Mouse (Mus musculus): ENCODE results near the gene Hist1h2af.
A peak's percentile ranks its signal among the peaks of the same experiment; 100 is the strongest.

Hist1h2af gene

DNA sequence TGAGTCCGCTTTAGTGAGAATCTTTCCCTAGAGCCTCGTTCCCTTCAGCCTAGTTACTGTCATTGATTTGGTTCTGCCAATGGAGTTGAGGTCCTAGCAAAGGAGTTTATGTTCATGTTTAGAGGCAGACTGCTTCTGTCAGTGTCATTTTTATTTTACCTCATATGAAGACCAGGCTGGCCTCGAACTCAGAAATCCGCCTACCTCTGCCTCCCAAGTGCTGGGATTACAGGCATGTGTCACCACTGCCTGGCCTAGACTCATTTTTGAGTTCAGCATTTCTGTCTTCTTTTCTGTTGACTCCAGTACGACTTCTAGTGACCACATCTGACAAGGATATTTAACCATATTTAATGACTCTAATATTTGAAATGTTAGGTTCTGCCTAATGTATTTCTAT, 18.4 kb upstream of the Hist1h2af start:
- no peak for DNase-seq (ENCODE audit: low spot score)

- DNase-seq (ENCODE audit: low spot score), result no peak
These were observed 17.7 kb upstream of the Hist1h2af start for GRCm38 (mm10) chr13:23515826-23516620.

DNA sequence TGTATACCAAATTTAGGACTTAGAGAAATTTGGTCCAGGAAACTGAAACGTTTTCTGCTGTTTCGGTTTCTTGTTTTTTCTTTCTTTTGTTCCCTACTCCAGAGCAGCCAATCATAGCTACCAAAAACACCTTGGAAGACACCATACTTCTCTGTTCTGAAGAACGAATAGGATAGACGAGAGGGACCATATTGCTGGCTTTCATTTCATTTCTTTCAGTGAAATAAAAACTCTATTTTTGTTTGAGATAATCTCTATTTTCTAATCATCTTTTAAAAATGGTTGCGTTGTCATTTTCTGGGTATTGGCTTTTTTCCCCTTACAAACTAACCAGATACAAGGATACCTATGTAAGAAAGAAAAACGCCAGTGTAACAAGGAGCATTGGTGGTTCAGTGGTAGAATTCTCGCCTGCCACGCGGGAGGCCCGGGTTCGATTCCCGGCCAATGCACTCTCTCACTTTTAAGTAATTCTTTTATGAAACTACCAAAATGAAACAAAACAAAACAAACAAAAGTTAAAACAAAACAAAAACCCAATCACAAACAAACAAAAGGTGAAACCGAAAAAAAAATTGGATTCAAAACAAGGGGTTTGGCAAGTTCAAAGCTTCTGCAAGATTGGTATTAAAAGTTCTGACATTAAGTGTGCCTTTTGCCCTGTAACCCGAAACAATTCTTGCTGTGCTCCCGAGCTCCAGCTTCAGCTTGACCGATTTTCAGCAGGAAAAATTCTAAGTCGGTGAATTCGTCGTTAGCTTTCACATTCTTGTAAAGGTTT, 16.7 kb upstream of the Hist1h2af start:
- peak; percentile 83 for DNase-seq (ENCODE audit: low spot score)

GRCm38 (mm10) chr13:23517603-23518294, 16.0 kb upstream of the Hist1h2af start:
- DNase-seq (ENCODE audit: low spot score), result peak; percentile 82

DNA sequence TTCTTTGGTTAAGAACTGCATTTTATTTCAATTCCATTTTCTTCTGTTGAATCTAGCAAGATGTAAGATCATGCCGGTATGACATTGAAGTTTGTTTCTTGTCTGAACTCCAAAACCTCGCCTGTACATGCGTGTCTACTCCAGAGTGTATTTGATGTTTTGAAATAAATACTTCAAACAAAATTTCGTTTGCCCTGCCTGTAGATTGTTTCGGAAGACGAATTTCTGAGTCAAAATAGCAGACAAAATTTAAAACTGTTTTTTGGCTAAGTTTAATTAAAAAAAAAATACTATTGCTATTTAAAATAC, 15.5 kb upstream of the Hist1h2af start:
- no peak for DNase-seq (ENCODE audit: low spot score)

DNA sequence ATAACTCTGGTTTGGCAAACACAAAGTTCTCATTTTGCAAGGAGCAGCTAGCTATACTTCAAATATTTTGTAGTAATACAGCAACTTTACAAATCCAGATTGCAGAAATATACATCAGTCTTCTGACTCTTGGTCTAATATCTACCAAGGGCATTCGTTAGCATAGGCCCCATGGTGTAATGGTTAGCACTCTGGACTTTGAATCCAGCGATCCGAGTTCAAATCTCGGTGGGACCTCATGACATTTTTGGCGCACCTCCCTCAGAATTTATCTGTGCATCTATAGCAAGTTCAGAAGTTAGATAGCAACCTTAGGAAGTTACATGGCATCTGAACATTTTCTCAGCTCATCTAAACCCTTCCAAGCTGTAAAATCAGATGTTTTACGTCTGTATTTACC, 14.8 kb upstream of the Hist1h2af start:
- peak; percentile 77 for DNase-seq (ENCODE audit: low spot score)

DNA sequence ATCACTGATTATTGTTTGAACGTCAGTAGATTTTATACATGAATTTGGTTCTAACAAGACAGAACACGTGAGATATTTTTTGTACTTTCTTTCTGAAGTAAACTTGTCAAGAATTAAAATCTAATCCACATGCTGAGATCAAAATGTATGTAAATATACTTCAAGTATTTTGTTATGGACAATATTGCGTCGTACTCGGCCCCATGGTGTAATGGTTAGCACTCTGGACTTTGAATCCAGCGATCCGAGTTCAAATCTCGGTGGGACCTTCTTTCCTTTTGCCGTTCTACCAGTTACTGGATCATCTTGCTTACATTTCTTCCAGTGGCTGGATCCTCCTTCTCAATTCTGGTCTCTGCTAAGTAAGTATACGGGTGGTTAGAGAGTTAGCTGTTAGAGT, 14.3 kb upstream of the Hist1h2af start:
- DNase-seq (ENCODE audit: low spot score), result peak; percentile 75

- peak; percentile 79 for DNase-seq (ENCODE audit: low spot score)
These were observed 12.0 kb upstream of the Hist1h2af start for GRCm38 (mm10) chr13:23521703-23522102.

- no peak for DNase-seq (ENCODE audit: low spot score)
These were observed 9.7 kb upstream of the Hist1h2af start for GRCm38 (mm10) chr13:23523976-23524375.

DNA sequence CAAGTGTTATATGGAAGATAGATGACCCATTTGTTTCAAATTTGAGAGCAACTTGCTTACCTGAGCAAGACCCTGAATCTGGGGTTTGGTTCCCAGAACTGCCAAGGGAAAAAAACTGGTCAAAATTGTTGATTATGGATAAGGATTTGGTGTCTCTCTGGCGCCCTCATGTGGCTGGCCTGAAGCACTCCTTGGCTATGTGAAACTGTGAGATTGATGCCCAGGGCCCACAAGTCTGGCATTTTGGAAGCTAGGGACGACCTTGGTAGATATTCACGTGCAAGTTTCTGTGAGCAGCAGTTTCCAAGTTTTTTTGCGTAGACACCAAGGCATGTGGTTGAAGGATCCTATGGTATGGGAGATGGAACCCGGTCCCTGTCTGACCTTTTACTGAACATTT, 9.1 kb upstream of the Hist1h2af start:
- DNase-seq (ENCODE audit: low spot score), result peak; percentile 88

DNA sequence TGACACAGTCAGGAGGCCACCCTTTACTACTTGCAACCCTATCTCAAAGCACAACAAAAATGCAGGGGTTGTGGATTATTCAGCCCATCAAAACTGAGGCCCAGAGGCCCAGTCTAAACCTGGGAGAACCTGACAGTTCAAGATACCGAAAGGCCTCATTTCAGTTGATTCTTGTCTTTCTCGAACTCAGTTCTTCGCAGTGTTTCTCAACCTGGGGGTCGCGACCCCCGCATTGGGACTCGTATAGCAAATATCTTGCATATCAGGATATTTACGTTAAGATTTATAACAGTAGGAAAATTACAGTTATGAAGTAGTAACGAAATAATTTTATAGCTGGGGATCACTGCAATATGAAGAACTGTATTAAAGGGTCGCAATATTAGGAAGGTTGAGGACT, 7.8 kb upstream of the Hist1h2af start:
- DNase-seq (ENCODE audit: low spot score), result no peak

- peak; percentile 92 for DNase-seq (ENCODE audit: low spot score)
These were observed 7.4 kb upstream of the Hist1h2af start for GRCm38 (mm10) chr13:23526312-23526711.

DNA sequence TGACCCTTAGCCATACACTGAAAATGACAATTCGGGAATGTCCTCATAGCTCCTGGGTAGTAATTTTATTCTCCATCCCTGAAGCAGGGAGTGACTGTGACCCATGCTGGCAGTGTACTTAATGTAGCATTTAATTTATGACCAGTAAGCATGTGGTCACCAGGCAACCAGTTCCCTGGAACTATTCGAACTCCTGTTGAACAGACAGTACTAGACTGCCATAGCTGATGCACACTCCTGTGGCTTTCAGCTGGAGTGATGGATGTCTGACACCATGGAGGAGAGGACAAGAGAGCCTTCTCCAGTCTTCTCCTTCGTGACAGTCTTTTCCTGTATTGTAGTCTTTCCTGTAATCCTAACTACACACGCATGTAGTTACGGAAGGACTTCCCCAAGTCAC, 4.7 kb upstream of the Hist1h2af start:
- no peak for DNase-seq (ENCODE audit: low spot score)

GRCm38 (mm10) chr13:23529480-23530165, 4.1 kb upstream of the Hist1h2af start:
- DNase-seq (ENCODE audit: low spot score), result no peak

DNA sequence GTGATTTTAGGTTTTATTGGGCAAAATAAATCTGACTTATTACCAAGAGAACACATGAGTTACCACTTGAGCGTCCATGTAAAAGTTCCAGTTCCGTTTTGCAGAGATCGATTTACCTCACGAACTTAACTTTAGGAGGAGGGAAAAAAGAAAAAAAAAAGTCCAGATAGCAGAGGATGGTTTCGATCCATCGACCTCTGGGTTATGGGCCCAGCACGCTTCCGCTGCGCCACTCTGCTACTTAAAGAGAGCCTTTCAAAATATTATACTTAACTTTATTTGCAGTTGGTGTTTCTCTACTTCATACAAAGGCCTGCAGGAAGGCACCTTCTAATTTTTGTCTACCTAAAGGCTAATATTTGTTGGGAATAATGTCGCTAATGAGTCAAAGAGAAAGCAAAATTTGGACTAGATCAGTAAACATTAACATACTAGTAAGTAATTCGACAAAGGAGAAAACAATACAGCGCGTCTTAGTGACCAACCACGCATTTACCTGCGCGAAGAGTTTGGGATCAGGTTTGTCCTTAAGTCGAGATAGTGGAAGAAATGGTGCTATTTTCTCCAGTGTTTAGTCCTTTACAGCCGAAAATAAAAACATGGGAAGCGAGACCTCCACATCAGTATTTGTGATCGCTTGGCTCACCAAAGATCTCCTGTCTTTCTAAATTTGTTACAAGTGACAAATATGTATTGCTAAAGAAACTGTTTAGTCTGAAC, 3.4 kb upstream of the Hist1h2af start:
- peak; percentile 63 for DNase-seq (ENCODE audit: low spot score)

DNA sequence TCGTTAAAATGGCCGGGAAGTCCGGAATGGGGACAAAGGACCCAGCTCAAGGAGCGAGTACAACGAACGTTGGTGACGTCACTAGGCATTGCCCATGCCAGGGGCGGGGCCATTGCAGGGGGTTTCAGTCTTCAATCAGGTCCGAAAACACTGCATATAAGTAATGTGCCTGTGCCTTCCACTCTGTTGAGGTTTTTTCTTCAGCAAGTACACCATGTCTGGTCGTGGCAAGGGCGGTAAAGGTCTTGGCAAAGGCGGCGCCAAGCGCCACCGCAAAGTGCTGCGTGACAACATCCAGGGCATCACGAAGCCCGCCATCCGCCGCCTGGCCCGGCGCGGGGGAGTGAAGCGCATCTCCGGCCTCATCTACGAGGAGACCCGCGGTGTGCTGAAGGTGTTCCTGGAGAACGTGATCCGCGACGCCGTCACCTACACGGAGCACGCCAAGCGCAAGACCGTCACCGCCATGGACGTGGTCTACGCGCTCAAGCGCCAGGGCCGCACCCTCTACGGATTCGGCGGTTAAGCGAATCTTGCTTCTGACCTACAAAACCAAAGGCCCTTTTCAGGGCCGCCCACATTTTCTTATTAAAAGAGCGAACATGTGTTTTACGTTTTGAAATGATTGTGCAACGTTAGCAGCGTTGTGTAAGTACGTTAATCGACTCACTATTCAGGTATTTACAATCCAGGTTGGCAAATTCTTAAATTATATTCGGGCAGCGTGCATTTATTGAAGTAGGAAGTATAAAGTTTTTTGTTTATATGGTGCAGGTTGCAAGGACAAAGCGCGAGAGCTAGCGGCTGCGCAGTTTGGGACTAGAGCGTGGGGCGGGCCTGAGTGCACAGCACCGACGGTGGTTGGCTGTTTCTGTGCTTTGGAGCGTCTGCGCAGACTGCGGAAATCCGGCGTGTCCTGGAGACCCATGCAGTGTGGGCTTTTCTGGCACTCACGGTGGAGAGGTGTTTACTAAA, 2.5 kb upstream of the Hist1h2af start, which contains the start of gene Hist1h4h:
Gene Hist1h4h, plus strand, starts transcription at position 150 of the 975 bp plus-strand sequence.
- DNase-seq (ENCODE audit: low spot score), result peak; percentile 95

DNA sequence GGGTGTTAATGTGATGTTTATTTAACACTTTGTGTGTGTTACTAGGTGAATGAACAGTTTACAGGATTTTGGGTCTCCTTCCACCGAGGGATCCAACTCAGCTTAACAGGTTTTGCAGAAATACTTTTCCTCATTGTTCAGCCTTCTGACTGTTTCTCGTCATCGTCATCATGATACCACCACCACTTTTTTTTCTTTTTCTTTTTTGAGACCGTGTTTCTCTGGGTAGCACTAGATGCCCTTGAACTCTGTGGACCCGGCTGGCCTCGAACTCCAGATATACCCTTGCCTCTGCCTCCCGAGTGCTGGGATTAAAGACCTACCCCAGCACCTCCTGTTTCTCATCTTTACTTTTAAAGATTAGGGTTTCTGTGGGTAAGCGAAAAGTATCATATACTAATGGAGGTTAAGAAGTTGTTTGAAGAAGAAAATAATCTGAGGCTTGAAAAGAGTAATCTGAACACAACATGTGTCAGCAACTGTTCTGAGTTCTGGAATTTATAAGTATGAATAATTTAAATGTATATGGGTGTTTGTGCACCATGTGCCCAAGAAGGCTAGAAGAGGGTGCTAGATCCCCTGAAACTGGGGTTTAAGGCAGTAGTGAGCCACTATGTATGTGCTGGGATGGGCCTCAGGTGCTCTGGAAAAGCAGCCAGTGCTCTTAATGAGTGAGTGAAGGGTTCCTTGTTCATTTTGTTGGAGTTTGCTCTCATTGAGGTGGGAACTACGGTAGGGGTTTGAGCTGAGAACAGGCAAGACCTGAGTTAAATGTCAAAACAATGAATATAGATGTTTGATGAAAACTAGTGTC, 1.2 kb upstream of the Hist1h2af start:
- DNase-seq (ENCODE audit: low spot score), result no peak

- no peak for DNase-seq (ENCODE audit: low spot score)
These were observed 844 bp downstream of the Hist1h2af start for GRCm38 (mm10) chr13:23534368-23535131.

All from testis, postnatal 10 days (tissue).